Mouse (Mus musculus) bone marrow, adult 2 months (tissue): ENCODE results near the gene Mto1. TPM values are rescaled to one million over a fixed set of nuclear protein-coding genes. Genes with fewer than 3 reads are reported as not detected.
A peak's percentile ranks its signal among the peaks of the same experiment; 100 is the strongest.
"Not testable (repeated sequence)": the region's sequence is repeated elsewhere in the genome, so short reads cannot be mapped to it uniquely, and the experiment has no call there.

Experiments
- H3K27ac ChIP-seq: fragments of 200-500 bp; 2 replicates; pipeline ENCODE4 v1.5.1; 2012; ENCODE audit warnings: low read depth, mild to moderate bottlenecking, control low read depth, inconsistent platforms, low read length; ENCODE audit not compliant: control insufficient read depth, poor library complexity, insufficient read depth
- H3K4me1 ChIP-seq: fragments of 200-500 bp; 2 replicates; pipeline ENCODE4 v1.6.1; 2011; ENCODE audit warnings: low read length; ENCODE audit not compliant: control insufficient read depth, insufficient read depth
- H3K4me3 ChIP-seq: fragments of 200-500 bp; replicated peaks from 2 replicates; pipeline ENCODE3; 2011; ENCODE audit warnings: mild to moderate bottlenecking, low read depth, low read length, control low read depth; ENCODE audit not compliant: control insufficient read depth
- CTCF ChIP-seq: fragments of 200-500 bp; IDR thresholded peaks from 2 replicates; pipeline ENCODE4 v1.5.1; 2011; ENCODE audit warnings: low read length, control low read depth; ENCODE audit not compliant: control insufficient read depth, insufficient read depth
- POLR2A ChIP-seq: fragments of 200-500 bp; IDR thresholded peaks from 2 replicates; pipeline ENCODE4 v1.6.1; 2011; ENCODE audit warnings: low read depth, mild to moderate bottlenecking, control low read depth, low read length, borderline replicate concordance; ENCODE audit not compliant: control insufficient read depth
- WGBS: fragments of 180-500 bp; shearing (Covaris S2); methylation state at CpG from one replicate; pipeline ENCODE4 v1.1.7; 2018; 5-methylcytosine and 5-hydroxymethylcytosine counted together
- polyA plus RNA-seq: library from polyadenylated mRNA; stranded (reverse); fragments of >200 nt; gene quantifications from 2 replicates; pipeline ENCODE4 v1.2.4, GENCODE M21; 2011; ENCODE audit warnings: low replicate concordance; ENCODE audit not compliant: missing spikeins, insufficient read depth, insufficient read length

Mto1 gene
- polyA plus RNA-seq, 1 experiment: 24.4 TPM

GRCm38 (mm10) chr9:78463337-78463736 lies 15.3 kb downstream of the Mto1 start:
- TF ChIP-seq CTCF (no peak), POLR2A (no peak)
- Histone ChIP-seq H3K27ac (no peak overlapping the region), H3K4me3 (no peak overlapping the region), H3K4me1 (no peaks in the 10 kb centered on the region; the same call in none of the 2 replicates)
- 44% methylated on average over 4 of the region's 4 CpGs for WGBS

DNA sequence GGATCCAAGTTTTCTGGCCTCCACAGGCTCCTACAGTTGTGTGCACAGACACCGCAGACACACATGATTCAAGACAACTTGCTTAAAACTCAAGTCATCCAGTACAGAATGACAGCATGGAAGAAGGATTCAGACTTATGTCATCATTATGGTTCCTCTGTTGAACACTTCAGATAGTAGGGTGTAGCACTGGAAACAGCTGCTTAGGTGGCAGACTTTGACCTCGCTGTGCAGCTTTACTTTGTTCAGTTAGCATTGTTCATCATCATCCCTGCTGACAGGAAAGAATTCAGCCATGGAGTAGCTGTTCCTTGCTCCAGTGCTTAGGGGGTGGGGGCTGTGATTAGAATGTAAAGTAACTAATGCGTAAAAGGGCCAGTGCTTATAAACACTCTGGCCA lies 17.7 kb downstream of the Mto1 start:
- WGBS: 95% methylated on average over 3 of the region's 3 CpGs
- Histone ChIP-seq H3K27ac (no peak overlapping the region), H3K4me1 (no peaks in the 10 kb centered on the region; the same call in 1 of the 2 replicates), H3K4me3 (no peak overlapping the region)
- TF ChIP-seq CTCF (no peak), POLR2A (no peak)

DNA sequence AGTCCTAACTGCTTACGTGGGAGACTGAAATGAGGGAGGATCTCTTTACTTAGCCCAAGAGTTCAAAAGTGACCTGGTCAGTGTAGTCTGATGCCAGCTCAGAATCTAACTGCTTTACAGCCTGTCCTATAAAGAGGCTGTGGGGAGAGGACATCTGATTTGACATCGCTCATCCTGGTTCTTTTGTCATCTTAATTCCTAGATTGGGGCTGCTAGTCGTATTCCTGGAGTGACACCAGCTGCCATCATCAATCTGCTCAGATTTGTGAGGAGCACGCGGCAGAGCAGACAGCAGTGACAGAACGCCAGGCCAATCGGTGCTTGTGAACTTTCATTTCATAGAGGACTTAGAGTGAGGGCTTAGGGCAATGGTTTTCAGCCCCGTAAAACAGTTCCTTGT lies 25.6 kb downstream of the Mto1 start:
- WGBS: 94% methylated on average over 8 of the region's 8 CpGs
- TF ChIP-seq CTCF (no peak), POLR2A (no peak)
- no peak overlapping the region for H3K27ac ChIP-seq

DNA sequence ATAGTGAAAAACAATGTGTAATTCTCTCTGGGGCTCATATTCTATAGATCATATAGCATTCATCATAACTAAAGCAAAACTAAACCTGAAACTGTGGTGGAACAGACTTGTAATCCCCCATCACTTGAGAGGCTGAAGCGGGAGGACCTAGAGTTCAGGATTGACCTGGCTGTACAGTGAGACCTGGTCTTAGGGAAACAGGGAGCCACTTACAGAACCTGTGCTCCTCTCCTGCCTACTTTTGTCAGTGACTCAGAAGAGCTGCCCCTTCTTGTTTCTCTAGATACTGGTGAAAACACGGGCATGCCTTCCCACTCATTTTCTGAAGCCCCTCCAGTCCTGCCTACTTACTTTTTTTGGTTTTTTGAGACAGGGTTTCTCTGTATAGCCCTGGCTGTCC lies 26.3 kb downstream of the Mto1 start:
- 74% methylated on average over 2 of the region's 2 CpGs for WGBS
- H3K27ac ChIP-seq: no peak overlapping the region
- TF ChIP-seq POLR2A: no peak
- no peak for TF ChIP-seq CTCF
- no peak overlapping the region for H3K4me3 ChIP-seq
- H3K4me1 ChIP-seq: no peaks in the 10 kb centered on the region

More for the DNA sequence above, 25.6 kb downstream of the Mto1 start:
- H3K4me3 ChIP-seq: no peak overlapping the region
- no peaks in the 10 kb centered on the region for H3K4me1 ChIP-seq

DNA sequence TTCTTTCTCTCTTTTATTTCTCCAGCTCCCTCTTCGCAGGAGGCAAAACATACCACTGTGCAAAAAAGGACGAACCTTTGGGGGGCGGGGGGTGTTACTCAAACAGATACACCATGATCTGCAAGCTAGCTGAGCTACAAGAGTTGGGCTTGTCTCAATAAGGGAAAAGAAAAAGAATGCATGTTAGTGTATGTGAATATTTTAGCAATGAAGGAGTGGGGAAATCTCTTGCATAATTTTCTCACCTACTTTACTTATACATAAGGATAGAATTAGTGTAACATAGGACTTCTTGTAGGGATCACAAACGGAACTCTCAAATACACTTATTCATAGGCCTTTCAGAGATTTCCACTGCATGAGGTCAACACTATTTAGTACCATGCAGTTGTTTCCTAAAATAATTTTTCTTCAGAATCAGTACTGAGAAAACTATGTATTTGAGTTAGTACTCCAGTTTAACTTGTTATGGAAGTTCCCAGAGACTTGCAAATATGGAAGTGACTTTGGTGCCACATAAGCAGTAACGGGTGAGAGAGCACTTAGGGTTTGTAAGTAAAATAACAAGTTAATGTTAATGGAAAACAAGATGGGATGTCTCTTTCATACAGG lies 26.9 kb downstream of the Mto1 start:
- H3K4me3 ChIP-seq: no peak overlapping the region
- H3K4me1 ChIP-seq: no peaks in the 10 kb centered on the region
- H3K27ac ChIP-seq: no peak overlapping the region
- WGBS: 84% methylated on average over 5 of the region's 5 CpGs
- TF ChIP-seq POLR2A (no peak), CTCF (no peak)

GRCm38 (mm10) chr9:78475383-78475780 lies 27.4 kb downstream of the Mto1 start:
- 87% methylated on average over 2 of the region's 2 CpGs for WGBS
- TF ChIP-seq POLR2A (no peak), CTCF (no peak)

GRCm38 (mm10) chr9:78475873-78476272 lies 27.9 kb downstream of the Mto1 start:
- 79% methylated on average over 4 of the region's 4 CpGs for WGBS
- no peak overlapping the region for H3K27ac ChIP-seq
- no peak for TF ChIP-seq CTCF
- no peak for TF ChIP-seq POLR2A
- H3K4me1 ChIP-seq: no peaks in the 10 kb centered on the region
- H3K4me3 ChIP-seq: no peak overlapping the region

More at GRCm38 (mm10) chr9:78475383-78475780, 27.4 kb downstream of the Mto1 start:
- Histone ChIP-seq H3K27ac (no peak overlapping the region), H3K4me3 (no peak overlapping the region), H3K4me1 (no peaks in the 10 kb centered on the region)

DNA sequence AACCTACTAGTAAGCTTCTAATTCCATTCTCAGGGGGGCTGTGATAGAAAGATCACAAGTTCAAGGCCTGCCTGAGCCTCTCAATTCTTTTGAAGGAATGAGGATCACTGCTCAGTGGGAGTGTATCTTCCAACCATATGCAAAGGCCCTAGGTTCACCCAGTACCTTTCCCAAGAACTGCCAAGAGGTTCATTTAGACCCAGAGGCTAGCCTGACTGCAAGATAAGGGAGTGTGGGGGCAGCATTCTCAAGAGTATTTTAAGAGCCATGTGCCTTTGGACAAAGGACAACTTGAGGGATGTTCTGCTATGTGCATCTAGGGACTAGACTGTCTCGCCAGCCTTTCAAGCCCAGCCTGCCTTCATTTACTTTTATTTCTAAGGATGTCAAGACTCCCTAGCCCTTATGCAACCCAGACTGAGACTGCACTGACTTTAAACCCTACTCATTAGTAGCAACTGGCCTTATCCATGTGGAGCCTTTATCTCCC lies 28.6 kb downstream of the Mto1 start:
- WGBS: 31% methylated on average over 1 of the region's 1 CpGs
- TF ChIP-seq POLR2A: no peak
- no peak for TF ChIP-seq CTCF
- H3K4me3 ChIP-seq: no peak overlapping the region
- no peak overlapping the region for H3K27ac ChIP-seq
- H3K4me1 ChIP-seq: no peaks in the 10 kb centered on the region

GRCm38 (mm10) chr9:78477021-78477551 lies 29.1 kb downstream of the Mto1 start:
- no peak overlapping the region for H3K27ac ChIP-seq
- H3K4me1 ChIP-seq: no peaks in the 10 kb centered on the region
- H3K4me3 ChIP-seq: no peak overlapping the region
- no peak for TF ChIP-seq CTCF
- no peak for TF ChIP-seq POLR2A
- 21% methylated on average over 5 of the region's 5 CpGs for WGBS

GRCm38 (mm10) chr9:78478009-78478605 lies 30.1 kb downstream of the Mto1 start:
- H3K27ac ChIP-seq, H3K4me1 ChIP-seq, H3K4me3 ChIP-seq: not testable (repeated sequence)
- 68% methylated on average over 1 of the region's 1 CpGs for WGBS

GRCm38 (mm10) chr9:78479308-78479707 lies 31.3 kb downstream of the Mto1 start:
- H3K27ac ChIP-seq, H3K4me1 ChIP-seq, H3K4me3 ChIP-seq: not testable (repeated sequence)
- WGBS: 42% methylated on average over 8 of the region's 8 CpGs

- 0 out of 2 replicates have a peak overlapping the region, but pooled peaks have one; percentile 17 for H3K27ac ChIP-seq
- not testable (repeated sequence) for H3K4me1 ChIP-seq
- WGBS: 3% methylated on average over 13 of the region's 13 CpGs
These were observed 32.2 kb downstream of the Mto1 start for GRCm38 (mm10) chr9:78480227-78480626.

More at GRCm38 (mm10) chr9:78480227-78480626, 32.2 kb downstream of the Mto1 start:
- H3K4me3 ChIP-seq: peak overlapping the region; percentile 35
